Mouse (Mus musculus) kidney, embryonic 16.5 days (tissue): ENCODE results near the gene Ptprm. TPM values are rescaled to one million over a fixed set of nuclear protein-coding genes. Genes with fewer than 3 reads are reported as not detected.
A peak's percentile ranks its signal among the peaks of the same experiment; 100 is the strongest.

Experiments used
- ATAC-seq: fragments of 200-750 bp; cut with Nextera tagmentation; 2 replicates; pipeline ENCODE4 v1.8.0; 2017; ENCODE audit warnings: moderate TSS enrichment; ENCODE audit not compliant: low FRiP score, low TSS enrichment
- H3K27ac ChIP-seq: fragments of 300-500 bp; sonication (generic); 2 replicates; pipeline ENCODE4 v1.5.1; 2014; ENCODE audit warnings: low read length
- H3K27me3 ChIP-seq: fragments of 300-500 bp; sonication (generic); 2 replicates; pipeline ENCODE4 v1.6.1; 2014; ENCODE audit warnings: low read length, control low read depth, mixed read lengths; ENCODE audit not compliant: insufficient read depth
- H3K36me3 ChIP-seq: fragments of 300-500 bp; sonication (generic); 2 replicates; pipeline ENCODE4 v1.6.1; 2014; ENCODE audit warnings: low read length, control low read depth, mixed read lengths; ENCODE audit not compliant: insufficient read depth
- H3K4me1 ChIP-seq: fragments of 300-500 bp; sonication (generic); 2 replicates; pipeline ENCODE4 v1.6.1; 2014; ENCODE audit warnings: low read length, control low read depth, mixed read lengths; ENCODE audit not compliant: insufficient read depth
- H3K4me2 ChIP-seq: fragments of 300-500 bp; sonication (generic); replicated peaks from 2 replicates; pipeline ENCODE4 v1.6.1; 2014; ENCODE audit warnings: low read depth, low read length
- H3K4me3 ChIP-seq: fragments of 300-500 bp; sonication (generic); 2 replicates; pipeline ENCODE4 v1.5.1; 2014; ENCODE audit warnings: mild to moderate bottlenecking, low read length
- H3K9ac ChIP-seq: fragments of 300-500 bp; sonication (generic); replicated peaks from 2 replicates; pipeline ENCODE4 v1.6.1; 2014; ENCODE audit warnings: low read length
- H3K9me3 ChIP-seq: fragments of 300-500 bp; sonication (generic); 2 replicates; pipeline ENCODE4 v1.6.1; 2016; ENCODE audit warnings: low read length, control low read depth
- WGBS: fragments of 180-500 bp; shearing (Covaris S2); extraction: QIAGEN DNeasy Blood & Tissue Kit; methylation state at CpG from one replicate; pipeline ENCODE4 v1.1.7; 2014; 5-methylcytosine and 5-hydroxymethylcytosine counted together
- polyA plus RNA-seq: library from polyadenylated mRNA; unstranded; fragments of >200 nt; fragmentation: Nextera tagmentation; extraction: Ambion mirVana; gene quantifications from 2 replicates; pipeline ENCODE4 v1.2.1, GENCODE M21; 2015

Gene Ptprm
- polyA plus RNA-seq, 1 experiment from 2014 or later: 17.3 TPM

GRCm38 (mm10) chr17:66783601-66784000 is 570.7 kb downstream of the Ptprm start:
- no peak overlapping the region for H3K4me3 ChIP-seq
- H3K27ac ChIP-seq: no peak overlapping the region
- WGBS: 93% methylated on average over 4 of the region's 4 CpGs
- no peak for ATAC-seq
- no peaks in the 10 kb centered on the region for H3K27me3 ChIP-seq
- H3K4me1 ChIP-seq: peaks cover 13% of the 10 kb centered on the region
- no peak overlapping the region for H3K4me2 ChIP-seq
- no peaks in the 10 kb centered on the region for H3K9me3 ChIP-seq
- H3K9ac ChIP-seq: no peak overlapping the region
- H3K36me3 ChIP-seq: no peaks in the 10 kb centered on the region

GRCm38 (mm10) chr17:66783075-66783492 is 571.2 kb downstream of the Ptprm start:
- no peak overlapping the region for H3K4me2 ChIP-seq
- ATAC-seq: no peak
- no peak overlapping the region for H3K9ac ChIP-seq
- no peak overlapping the region for H3K4me3 ChIP-seq
- H3K36me3 ChIP-seq: no peaks in the 10 kb centered on the region
- no peaks in the 10 kb centered on the region for H3K9me3 ChIP-seq
- H3K27ac ChIP-seq: no peak overlapping the region
- 72% methylated on average over 10 of the region's 10 CpGs for WGBS
- H3K27me3 ChIP-seq: no peaks in the 10 kb centered on the region
- H3K4me1 ChIP-seq: peaks cover 15% of the 10 kb centered on the region

- H3K27ac ChIP-seq: no peak overlapping the region
- WGBS: 72% methylated on average over 3 of the region's 3 CpGs
- H3K9me3 ChIP-seq: no peaks in the 10 kb centered on the region
- no peak overlapping the region for H3K9ac ChIP-seq
- H3K36me3 ChIP-seq: no peaks in the 10 kb centered on the region
- no peak overlapping the region for H3K4me3 ChIP-seq
- no peak overlapping the region for H3K4me2 ChIP-seq
- no peak for ATAC-seq
- peaks cover 15% of the 10 kb centered on the region for H3K4me1 ChIP-seq
- H3K27me3 ChIP-seq: no peaks in the 10 kb centered on the region
Observed at GRCm38 (mm10) chr17:66781910-66782309, 572.3 kb downstream of the Ptprm start.

DNA sequence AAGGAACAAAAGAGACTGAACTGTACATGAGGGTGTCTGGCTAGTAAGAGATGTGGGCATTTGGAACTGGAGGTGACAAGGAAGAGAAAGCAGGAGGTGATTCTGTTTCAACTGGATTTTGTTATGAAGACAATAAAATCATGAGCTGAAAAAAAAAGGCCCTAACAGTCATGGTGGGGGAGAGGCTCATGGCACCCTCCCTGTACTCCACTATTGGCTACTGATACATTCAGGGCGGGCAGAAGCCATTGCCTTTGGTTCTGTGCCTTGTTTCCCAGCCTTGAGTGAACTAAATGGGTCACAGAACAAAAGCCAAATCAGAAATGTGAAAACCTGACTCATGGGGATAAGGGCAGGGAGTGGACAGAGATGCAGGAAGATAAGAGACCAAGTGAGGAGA is 575.2 kb downstream of the Ptprm start:
- Histone ChIP-seq H3K27me3 (no peaks in the 10 kb centered on the region), H3K9ac (no peak overlapping the region), H3K4me3 (no peak overlapping the region), H3K27ac (peak overlapping the region; percentile 48), H3K4me1 (peaks cover 9% of the 10 kb centered on the region), H3K9me3 (no peaks in the 10 kb centered on the region), H3K4me2 (no peak overlapping the region), H3K36me3 (no peaks in the 10 kb centered on the region)
- ATAC-seq: no peak
- 58% methylated on average over 1 of the region's 1 CpGs for WGBS

DNA sequence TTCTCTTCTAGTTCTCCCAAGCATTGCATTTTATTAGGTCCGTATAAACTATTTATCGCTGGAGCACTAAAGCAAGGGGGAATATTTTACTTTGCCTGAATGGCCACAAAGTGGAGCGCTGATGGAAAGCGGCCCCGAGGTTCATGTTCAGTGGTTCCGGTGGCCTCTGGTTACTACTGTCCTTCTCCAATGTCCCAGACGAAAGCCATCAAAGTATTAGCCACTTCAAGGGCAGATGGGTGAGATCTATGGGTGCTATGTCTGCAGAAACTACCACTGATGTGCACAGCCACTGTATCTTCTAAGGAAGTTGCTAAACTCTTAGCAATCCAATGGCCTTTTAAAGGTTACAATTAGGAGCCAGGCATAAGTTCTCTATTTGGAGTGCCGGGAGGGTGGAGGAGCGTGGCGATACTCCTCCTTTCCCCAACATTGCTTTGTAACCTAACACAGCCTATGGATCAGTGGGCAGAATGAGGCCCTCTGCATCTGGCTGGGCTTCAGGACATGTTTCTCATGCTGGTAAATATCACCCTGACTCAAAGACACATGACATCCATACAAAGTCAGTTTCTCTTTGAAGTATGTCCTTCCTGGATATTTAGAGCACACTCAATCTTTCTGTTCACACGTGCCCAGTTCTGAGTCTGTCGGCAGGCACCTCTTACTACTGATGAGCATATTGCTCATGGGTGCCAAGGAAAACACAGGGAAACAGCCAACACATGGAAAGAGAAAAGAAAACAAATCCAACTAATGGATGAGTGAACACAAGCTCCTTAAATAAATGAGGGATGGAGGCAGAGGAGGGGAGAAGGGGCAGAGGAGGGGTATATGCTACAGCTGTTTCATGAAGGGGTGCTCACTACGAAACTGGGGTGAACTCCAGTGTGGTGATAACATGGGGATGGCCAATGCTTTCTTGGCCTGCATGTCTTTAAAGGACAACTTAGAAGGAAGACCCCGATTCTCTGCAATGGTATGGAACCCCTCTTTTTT is 584.6 kb downstream of the Ptprm start:
- Histone ChIP-seq H3K4me1 (peaks cover 31% of the 10 kb centered on the region), H3K9me3 (no peaks in the 10 kb centered on the region), H3K9ac (no peak overlapping the region), H3K27me3 (no peaks in the 10 kb centered on the region), H3K4me3 (no peak overlapping the region), H3K4me2 (peak overlapping the region; percentile 22; the same call in 1 of the 2 replicates), H3K36me3 (no peaks in the 10 kb centered on the region), H3K27ac (peak overlapping the region; percentile 79)
- ATAC-seq: peak; percentile 89
- 33% methylated on average over 14 of the region's 14 CpGs for WGBS

DNA sequence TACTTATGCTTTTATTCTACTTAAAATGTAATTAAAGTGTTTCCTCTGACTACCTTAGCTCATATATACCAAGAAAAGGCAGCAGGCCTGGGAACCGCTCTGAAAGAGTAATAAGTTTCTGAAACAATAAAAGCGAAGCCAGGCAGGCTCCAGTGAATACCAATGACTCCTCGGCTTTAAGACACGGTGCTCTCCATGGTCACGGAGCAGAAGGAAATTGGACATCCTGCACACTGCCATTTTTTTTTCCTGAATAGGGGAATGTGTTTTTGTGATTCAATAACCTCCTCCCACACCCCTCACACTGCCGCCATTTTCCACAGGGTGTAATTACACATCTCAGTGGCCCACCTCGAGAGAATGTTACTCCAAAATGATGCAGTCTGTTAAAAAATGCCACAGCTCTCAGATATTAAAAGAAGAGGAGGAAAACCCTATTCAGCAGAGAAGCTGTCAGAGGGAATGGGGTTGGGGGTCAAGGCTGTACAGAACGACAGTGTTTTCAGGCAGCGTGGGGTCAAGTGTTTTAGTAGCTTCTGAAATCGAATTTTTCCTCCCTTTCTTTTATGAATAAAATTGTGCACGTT is 585.5 kb downstream of the Ptprm start:
- no peak for ATAC-seq
- Histone ChIP-seq H3K4me3 (no peak overlapping the region), H3K9me3 (no peaks in the 10 kb centered on the region), H3K9ac (no peak overlapping the region), H3K4me1 (peaks cover 31% of the 10 kb centered on the region), H3K27ac (peak overlapping the region; percentile 79), H3K27me3 (no peaks in the 10 kb centered on the region), H3K36me3 (no peaks in the 10 kb centered on the region), H3K4me2 (peak overlapping the region; percentile 22; the same call in 1 of the 2 replicates)
- WGBS: 21% methylated on average over 11 of the region's 11 CpGs

DNA sequence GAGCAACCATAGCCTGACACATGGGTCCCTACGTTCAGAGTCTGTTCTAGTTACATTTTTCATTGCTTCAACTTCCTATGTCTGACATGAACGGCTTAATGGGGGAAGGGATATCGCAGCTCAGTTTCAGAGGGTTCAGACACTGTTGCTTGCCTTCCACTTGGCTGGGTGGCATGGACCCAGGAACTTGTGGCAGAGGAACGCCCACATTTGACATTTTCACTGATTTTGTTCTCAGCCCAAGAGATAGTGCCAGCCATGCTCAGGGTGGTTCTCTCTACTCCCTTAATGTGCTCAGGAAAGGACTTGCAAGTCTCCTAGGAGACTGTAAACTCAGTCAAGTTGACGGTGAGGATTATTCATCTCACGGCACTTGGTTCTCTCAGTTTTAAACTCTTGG is 588.1 kb downstream of the Ptprm start:
- no peaks in the 10 kb centered on the region for H3K36me3 ChIP-seq
- H3K9me3 ChIP-seq: no peaks in the 10 kb centered on the region
- H3K4me2 ChIP-seq: no peak overlapping the region
- H3K27me3 ChIP-seq: no peaks in the 10 kb centered on the region
- H3K4me1 ChIP-seq: peaks cover 50% of the 10 kb centered on the region
- no peak overlapping the region for H3K27ac ChIP-seq
- WGBS: 77% methylated on average over 6 of the region's 6 CpGs
- ATAC-seq: no peak
- no peak overlapping the region for H3K4me3 ChIP-seq
- no peak overlapping the region for H3K9ac ChIP-seq

- H3K27me3 ChIP-seq: no peaks in the 10 kb centered on the region
- ATAC-seq: no peak
- H3K9me3 ChIP-seq: no peaks in the 10 kb centered on the region
- H3K9ac ChIP-seq: no peak overlapping the region
- H3K27ac ChIP-seq: no peak overlapping the region
- H3K36me3 ChIP-seq: 0 out of 2 replicates have a peak, but pooled peaks cover 4% of the 10 kb centered on the region
- 53% methylated on average over 2 of the region's 2 CpGs for WGBS
- H3K4me3 ChIP-seq: no peak overlapping the region
- H3K4me1 ChIP-seq: peaks cover 41% of the 10 kb centered on the region
- no peak overlapping the region for H3K4me2 ChIP-seq
Observed at GRCm38 (mm10) chr17:66764435-66764834, 589.8 kb downstream of the Ptprm start.

DNA sequence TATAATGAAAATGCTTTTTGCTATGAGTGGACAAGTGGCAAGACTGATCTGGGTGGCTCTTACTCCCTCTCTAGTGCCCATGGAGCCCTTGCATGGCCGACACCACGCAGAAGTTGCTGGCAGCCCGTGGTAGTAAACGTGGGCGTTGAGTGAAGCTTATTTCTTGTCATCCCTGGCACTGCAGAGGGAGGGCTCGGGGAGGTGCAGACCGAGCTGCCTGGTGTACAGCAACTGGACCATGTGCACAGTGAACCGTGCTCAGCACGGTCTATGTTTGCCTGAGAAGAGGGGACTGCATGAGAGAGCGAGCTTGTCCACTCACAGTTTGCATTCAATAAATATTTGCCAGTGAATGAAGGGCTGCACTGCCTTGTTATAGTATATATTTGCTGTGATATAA is 591.5 kb downstream of the Ptprm start:
- Histone ChIP-seq H3K4me1 (peaks cover 26% of the 10 kb centered on the region), H3K36me3 (0 out of 2 replicates have a peak, but pooled peaks cover 4% of the 10 kb centered on the region), H3K27me3 (no peaks in the 10 kb centered on the region), H3K9me3 (no peaks in the 10 kb centered on the region), H3K9ac (no peak overlapping the region), H3K4me3 (no peak overlapping the region), H3K27ac (peak overlapping the region; percentile 9; the same call in 1 of the 2 replicates), H3K4me2 (no peak overlapping the region)
- 41% methylated on average over 10 of the region's 10 CpGs for WGBS
- ATAC-seq: 0 out of 2 replicates have a peak, but pooled peaks have one; percentile 23
